18 mouse cellular contexts compared by ENCODE assay signal in genomic region chr6:72221271-72221670, GRCm38 (mm10). TPM values are rescaled to one million over a fixed set of nuclear protein-coding genes. Genes with fewer than 3 reads are reported as not detected.
DNase-seq lines count a peak whose midpoint lies in the region; ATAC-seq and TF ChIP-seq lines count a peak whose summit lies in the region.
"Had no signal": no experiment of that assay in that cellular context is flagged by ENCODE, and none has a peak within 500 bp of the region (broad histone marks: within the 10 kb centered on the region; RNA-seq: fewer than 3 reads in every experiment).

No protein-coding gene starts in this region.

- peak overlapping the region; percentile 88 for H3K27ac ChIP-seq in forebrain, embryonic 10.5 days
- H3K27ac ChIP-seq in forebrain, embryonic 15.5 days (replicated peaks): no peak overlapping the region
- peak overlapping the region; percentile 11; the same call in 1 of the 2 replicates for H3K27ac ChIP-seq in heart, embryonic 15.5 days
- H3K27ac ChIP-seq in left cerebral cortex, adult 2 months: no peak overlapping the region
- 0 out of 2 replicates have a peak overlapping the region, but pooled peaks have one; percentile 29 for H3K27ac ChIP-seq in forebrain, embryonic 14.5 days (ENCODE audit: low read depth, low read length)
- H3K27ac ChIP-seq: embryonic facial prominence, embryonic 13.5 days had no signal

- no peak overlapping the region for H3K4me2 ChIP-seq in forebrain, embryonic 15.5 days (replicated peaks)
- H3K4me2 ChIP-seq in heart, embryonic 15.5 days: no peak overlapping the region
- H3K4me2 ChIP-seq in forebrain, embryonic 14.5 days (ENCODE audit: low read length): no peak overlapping the region
- H3K4me2 ChIP-seq: embryonic facial prominence, embryonic 13.5 days had no signal

- no peak overlapping the region for H3K9ac ChIP-seq in forebrain, embryonic 15.5 days (replicated peaks)
- no peak overlapping the region for H3K9ac ChIP-seq in heart, embryonic 15.5 days
- no peak overlapping the region for H3K9ac ChIP-seq in forebrain, embryonic 14.5 days (ENCODE audit: low read length)
- H3K9ac ChIP-seq: limb, embryonic 12.5 days had no signal

- TF ChIP-seq CTCF in left cerebral cortex, adult 2 months (IDR thresholded peaks at IDR 0.05): peak; percentile 32

- intact Hi-C loops in heart, postnatal 36 days (cut with DNase I): no loop called here
- intact Hi-C loops in left cerebral cortex, adult 2 months (cut with DNase I): no loop called here
- intact Hi-C loops in left cerebral cortex, postnatal 14 days (cut with DNase I): no loop called here

- peaks cover 54% of the 10 kb centered on the region for H3K27me3 ChIP-seq in forebrain, embryonic 10.5 days (ENCODE audit: poor library complexity, severe bottlenecking)
- H3K27me3 ChIP-seq in forebrain, embryonic 15.5 days: no peaks in the 10 kb centered on the region
- no peaks in the 10 kb centered on the region for H3K27me3 ChIP-seq in heart, embryonic 15.5 days
- H3K27me3 ChIP-seq in forebrain, embryonic 14.5 days (replicated peaks; ENCODE audit: control insufficient read depth, insufficient read depth, low read length): no peaks in the 10 kb centered on the region

- no peak for ATAC-seq in forebrain, embryonic 15.5 days (replicated peaks)
- ATAC-seq in heart, embryonic 15.5 days (replicated peaks; ENCODE audit: insufficient number of reproducible peaks, insufficient read depth, low FRiP score, low read depth): no peak
- no peak for ATAC-seq in forebrain, embryonic 14.5 days

- H3K36me3 ChIP-seq in forebrain, embryonic 10.5 days (replicated peaks): 0 out of 2 replicates have a peak, but pooled peaks cover 2% of the 10 kb centered on the region
- H3K36me3 ChIP-seq in forebrain, embryonic 15.5 days: no peaks in the 10 kb centered on the region
- no peaks in the 10 kb centered on the region for H3K36me3 ChIP-seq in heart, embryonic 15.5 days
- H3K36me3 ChIP-seq in forebrain, embryonic 14.5 days (ENCODE audit: control insufficient read depth, insufficient read depth, low read length): no peaks in the 10 kb centered on the region
- H3K36me3 ChIP-seq: embryonic facial prominence, embryonic 13.5 days; limb, embryonic 12.5 days had no signal

- peak overlapping the region; percentile 40 for H3K4me3 ChIP-seq in forebrain, embryonic 10.5 days
- H3K4me3 ChIP-seq in forebrain, embryonic 15.5 days: no peak overlapping the region
- H3K4me3 ChIP-seq in heart, embryonic 15.5 days: no peak overlapping the region
- no peak overlapping the region for H3K4me3 ChIP-seq in left cerebral cortex, adult 2 months
- no peak overlapping the region for H3K4me3 ChIP-seq in forebrain, embryonic 14.5 days (ENCODE audit: low read depth, low read length)
- H3K4me3 ChIP-seq: embryonic facial prominence, embryonic 13.5 days; megakaryocyte, embryonic 14.5 days had no signal

- peaks cover 85% of the 10 kb centered on the region for H3K4me1 ChIP-seq in forebrain, embryonic 10.5 days
- peaks cover 55% of the 10 kb centered on the region for H3K4me1 ChIP-seq in forebrain, embryonic 15.5 days
- peaks cover 61% of the 10 kb centered on the region for H3K4me1 ChIP-seq in heart, embryonic 15.5 days (replicated peaks)
- peaks cover 52% of the 10 kb centered on the region for H3K4me1 ChIP-seq in forebrain, embryonic 14.5 days (ENCODE audit: control insufficient read depth, insufficient read depth, low read length)

- DNase-seq in forebrain, embryonic 10.5 days (ENCODE audit: extremely low spot score, low spot score): no peak
- DNase-seq in heart, postnatal 36 days: no peak
- DNase-seq in left cerebral cortex, adult 2 months (ENCODE audit: extremely low spot score in 1 of 2, low spot score in 2 of 2): no peak
- DNase-seq in left cerebral cortex, postnatal 14 days (ENCODE audit: low spot score in 2 of 2): no peak
- no peak for DNase-seq in forebrain, embryonic 14.5 days (ENCODE audit: low spot score)
- no peak for DNase-seq in right cerebral cortex, postnatal 25 days
- DNase-seq: adrenal gland, adult 8-10 months; cerebellum, adult 9-11 months; gastrocnemius, postnatal 25 days; kidney, postnatal 36 days; layer of hippocampus, postnatal 36 days; lung, adult 2 months had no signal

- 36% methylated on average over 6 of the region's 6 CpGs for WGBS in forebrain, embryonic 10.5 days
- WGBS in forebrain, embryonic 15.5 days: 31% methylated on average over 6 of the region's 6 CpGs
- 55% methylated on average over 6 of the region's 6 CpGs for WGBS in heart, embryonic 15.5 days
- 37% methylated on average over 6 of the region's 6 CpGs for WGBS in forebrain, embryonic 14.5 days

- H3K9me3 ChIP-seq in forebrain, embryonic 10.5 days: no peaks in the 10 kb centered on the region
- no peaks in the 10 kb centered on the region for H3K9me3 ChIP-seq in forebrain, embryonic 15.5 days
- no peaks in the 10 kb centered on the region for H3K9me3 ChIP-seq in heart, embryonic 15.5 days (replicated peaks)
- no peaks in the 10 kb centered on the region for H3K9me3 ChIP-seq in forebrain, embryonic 14.5 days (replicated peaks; ENCODE audit: control insufficient read depth, low read length)
- H3K9me3 ChIP-seq: embryonic facial prominence, embryonic 13.5 days; limb, embryonic 12.5 days; megakaryocyte, embryonic 14.5 days had no signal

RNA-seq across cellular contexts. Expression of gene Atoh8, which starts 14.1 kb away (rescaled TPM):
- 11.2 and 11.5 TPM in 2 replicates for polyA plus RNA-seq in forebrain, embryonic 10.5 days (2016; fragmentation: Nextera tagmentation; extraction: Ambion mirVana)
- polyA plus RNA-seq in forebrain, embryonic 15.5 days (2015; fragmentation: Nextera tagmentation; extraction: Ambion mirVana): 2.7 and 3.6 TPM in 2 replicates
- 14.0 and 17.4 TPM in 2 replicates for polyA plus RNA-seq in heart, embryonic 15.5 days (2015; fragmentation: Nextera tagmentation; extraction: Ambion mirVana)
- 10 to 100 TPM in 1 of 2 experiments, 1 to 10 TPM in 1; 10.0 to 11.4 TPM for total RNA-seq in heart, postnatal 36 days (2021)
- total RNA-seq in left cerebral cortex, adult 2 months (2021): 1 to 10 TPM; 1.5 to 1.9 TPM
- total RNA-seq in left cerebral cortex, postnatal 14 days (2021): 1 to 10 TPM; 1.2 to 1.3 TPM
- polyA plus RNA-seq in forebrain, embryonic 14.5 days (2014; fragmentation: Nextera tagmentation; extraction: Ambion mirVana): 2.2 and 2.5 TPM in 2 replicates
- total RNA-seq: monocyte, adult 5-6 weeks had no signal

Comparison
In these comparisons a context has a peak if more than half of its experiments do, and no peak if none do; other contexts are left out.
1. H3K27ac ChIP-seq: peak in forebrain, embryonic 10.5 days (single experiment), heart, embryonic 15.5 days (single experiment) and forebrain, embryonic 14.5 days (single experiment); none in forebrain, embryonic 15.5 days (single experiment) and left cerebral cortex, adult 2 months (single experiment).